Mouse (Mus musculus) midbrain, postnatal 0 days (tissue): Measurements from ENCODE around the gene Tmprss6. TPM values are rescaled to one million over a fixed set of nuclear protein-coding genes. Genes with fewer than 3 reads are reported as not detected.

Source experiments
- ATAC-seq: fragments of 200-750 bp; cut with Nextera tagmentation; 2 replicates; pipeline ENCODE4 v1.8.0; 2017; ENCODE audit warnings: moderate number of reproducible peaks, mild to moderate bottlenecking, moderate TSS enrichment, moderate library complexity; ENCODE audit not compliant: low FRiP score
- DNase-seq: peaks from one replicate; pipeline ENCODE4 v3.0.0-alpha.2; 2015; ENCODE audit warnings: low spot score
- H3K27ac ChIP-seq: fragments of 300-500 bp; sonication (generic); 2 replicates; pipeline ENCODE4 v1.5.1; 2014; ENCODE audit warnings: low read depth, mild to moderate bottlenecking, low read length, mixed read lengths
- H3K27me3 ChIP-seq: fragments of 300-500 bp; sonication (generic); 2 replicates; pipeline ENCODE4 v1.6.1; 2014; ENCODE audit warnings: low read length, control low read depth, mixed read lengths; ENCODE audit not compliant: insufficient read depth
- H3K36me3 ChIP-seq: fragments of 300-500 bp; sonication (generic); 2 replicates; pipeline ENCODE4 v1.6.1; 2014; ENCODE audit warnings: low read length, control low read depth, mixed read lengths; ENCODE audit not compliant: insufficient read depth
- H3K4me1 ChIP-seq: fragments of 300-500 bp; sonication (generic); 2 replicates; pipeline ENCODE4 v1.6.1; 2014; ENCODE audit warnings: mild to moderate bottlenecking, control low read depth, antibody characterized with exemption, low read length, mixed read lengths; ENCODE audit not compliant: insufficient read depth
- H3K4me2 ChIP-seq: fragments of 300-500 bp; sonication (generic); 2 replicates; pipeline ENCODE4 v1.6.1; 2014; ENCODE audit warnings: low read depth, mild to moderate bottlenecking, low read length, mixed read lengths; ENCODE audit not compliant: poor library complexity, severe bottlenecking
- H3K4me3 ChIP-seq: fragments of 300-500 bp; sonication (generic); 2 replicates; pipeline ENCODE4 v1.5.1; 2014; ENCODE audit warnings: low read depth, mild to moderate bottlenecking, low read length, moderate library complexity
- H3K9ac ChIP-seq: fragments of 300-500 bp; sonication (generic); replicated peaks from 2 replicates; pipeline ENCODE4 v1.6.1; 2014; ENCODE audit warnings: mild to moderate bottlenecking, low read length, moderate library complexity, mixed read lengths; ENCODE audit not compliant: poor library complexity, severe bottlenecking
- H3K9me3 ChIP-seq: fragments of 300-500 bp; sonication (generic); 2 replicates; pipeline ENCODE4 v1.6.1; 2016; ENCODE audit warnings: low read length, control low read depth
- CTCF ChIP-seq: IDR thresholded peaks from 2 replicates; pipeline ENCODE4 v1.5.1; 2016; ENCODE audit warnings: antibody characterized with exemption, mild to moderate bottlenecking
- WGBS: fragments of 180-500 bp; shearing (Covaris S2); extraction: QIAGEN DNeasy Blood & Tissue Kit; methylation state at CpG from one replicate; pipeline ENCODE4 v1.1.7; 2014; 5-methylcytosine and 5-hydroxymethylcytosine counted together
- polyA plus RNA-seq: library from polyadenylated mRNA; unstranded; fragments of >200 nt; fragmentation: Nextera tagmentation; extraction: Ambion mirVana; gene quantifications from 2 replicates; pipeline ENCODE4 v1.2.1, GENCODE M21; 2015
- total RNA-seq: library from RNA; depleted of rRNA; stranded (reverse); fragments of >200 nt; gene quantifications from 2 replicates; pipeline ENCODE4 v1.2.3, GENCODE M21; 2014

Gene Tmprss6
- total and polyA plus RNA-seq, 2 experiments from 2014 or later, result 0.26 TPM; not detected in 1

GRCm38 (mm10) chr15:78438973-78439372 lies 29.5 kb downstream of the Tmprss6 start:
- no peak overlapping the region for H3K27ac ChIP-seq
- H3K4me3 ChIP-seq, result no peak overlapping the region
- DNase-seq, result no peak
- no peak overlapping the region for H3K9ac ChIP-seq
- H3K9me3 ChIP-seq, result no peaks in the 10 kb centered on the region
- no peak for TF ChIP-seq CTCF
- H3K4me1 ChIP-seq, result peaks cover 6% of the 10 kb centered on the region; the same call in 1 of the 2 replicates
- WGBS, result 78% methylated on average over 9 of the region's 9 CpGs
- H3K36me3 ChIP-seq, result peaks cover 14% of the 10 kb centered on the region
- H3K27me3 ChIP-seq, result no peaks in the 10 kb centered on the region
- H3K4me2 ChIP-seq, result no peak overlapping the region
- no peak for ATAC-seq

GRCm38 (mm10) chr15:78438505-78438904 lies 29.9 kb downstream of the Tmprss6 start:
- WGBS, result 59% methylated on average over 8 of the region's 8 CpGs

DNA sequence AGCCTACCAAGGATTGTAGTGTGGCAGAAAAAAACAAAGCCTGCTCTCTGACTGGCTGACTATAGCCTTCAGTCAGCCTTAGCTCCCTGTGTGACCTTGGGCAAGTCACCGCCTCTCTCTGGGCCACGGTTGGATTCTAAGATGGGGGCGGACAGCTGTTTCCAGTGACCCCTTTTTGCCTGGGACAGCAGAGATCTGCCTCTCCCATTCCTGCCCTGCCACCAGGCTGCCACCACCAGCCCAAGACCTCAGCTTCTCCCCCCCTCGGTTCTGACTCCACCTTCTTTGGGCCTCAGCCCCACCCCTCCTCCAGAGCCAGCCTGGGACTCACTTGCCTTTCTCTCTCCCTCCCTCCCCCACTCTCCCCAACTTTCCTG lies 30.4 kb downstream of the Tmprss6 start:
- Histone ChIP-seq H3K27me3 (no peaks in the 10 kb centered on the region), H3K9me3 (no peaks in the 10 kb centered on the region), H3K9ac (no peak overlapping the region), H3K36me3 (peaks cover 24% of the 10 kb centered on the region), H3K27ac (no peak overlapping the region), H3K4me2 (no peak overlapping the region), H3K4me1 (peaks cover 6% of the 10 kb centered on the region; the same call in 1 of the 2 replicates), H3K4me3 (no peak overlapping the region)
- no peak for TF ChIP-seq CTCF
- ATAC-seq, result no peak
- DNase-seq, result no peak
- 50% methylated on average over 4 of the region's 4 CpGs for WGBS

More at GRCm38 (mm10) chr15:78438505-78438904, 29.9 kb downstream of the Tmprss6 start:
- no peak for DNase-seq
- no peak for ATAC-seq
- no peak for TF ChIP-seq CTCF
- no peak overlapping the region for H3K4me2 ChIP-seq
- H3K4me1 ChIP-seq, result peaks cover 6% of the 10 kb centered on the region; the same call in 1 of the 2 replicates
- H3K27me3 ChIP-seq, result no peaks in the 10 kb centered on the region
- no peak overlapping the region for H3K4me3 ChIP-seq
- no peak overlapping the region for H3K27ac ChIP-seq
- H3K9ac ChIP-seq, result no peak overlapping the region
- H3K36me3 ChIP-seq, result peaks cover 19% of the 10 kb centered on the region
- H3K9me3 ChIP-seq, result no peaks in the 10 kb centered on the region

DNA sequence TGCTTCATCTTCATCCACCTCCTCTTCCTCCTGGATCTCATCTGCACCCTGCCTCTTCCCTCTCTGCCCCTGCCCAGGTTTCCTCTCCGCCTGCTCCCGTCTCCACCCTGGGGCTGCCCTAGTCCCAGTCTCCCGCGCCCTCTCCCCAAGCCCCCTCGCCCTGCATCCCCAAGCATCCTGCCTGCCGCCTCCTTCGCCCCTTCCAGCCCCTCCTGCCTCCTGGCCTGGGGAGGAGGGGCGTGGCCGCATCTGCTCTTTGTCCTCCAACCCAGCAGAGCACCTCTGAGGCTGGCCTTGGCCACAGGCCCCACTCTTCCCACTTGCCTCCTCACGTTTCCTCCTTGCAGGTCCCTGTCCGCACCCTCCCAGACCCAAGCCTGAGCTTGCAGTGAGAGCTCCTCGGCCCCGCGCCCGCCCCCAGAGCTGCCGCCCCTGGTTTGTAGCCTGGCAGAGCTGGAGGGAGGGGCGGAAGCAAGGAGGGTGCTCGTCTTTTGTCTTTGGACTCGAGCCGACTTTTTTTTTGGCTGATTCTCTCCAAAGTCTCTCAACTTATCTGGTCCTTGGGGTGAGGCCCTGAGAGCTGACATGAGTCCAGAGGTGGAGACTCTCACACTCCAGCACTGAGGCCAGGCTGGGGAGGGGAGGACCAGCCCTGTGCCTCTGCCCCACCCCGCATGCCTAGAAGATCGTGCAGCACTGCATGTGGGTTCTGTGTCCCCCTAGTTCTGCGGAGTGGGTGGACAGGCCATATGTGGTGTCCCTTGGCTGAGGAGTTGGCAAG lies 31.0 kb downstream of the Tmprss6 start:
- no peak overlapping the region for H3K9ac ChIP-seq
- no peak overlapping the region for H3K27ac ChIP-seq
- H3K4me2 ChIP-seq, result peak overlapping the region; percentile 43
- H3K4me3 ChIP-seq, result no peak overlapping the region
- ATAC-seq (no peak), DNase-seq (no peak)
- H3K4me1 ChIP-seq, result peaks cover 6% of the 10 kb centered on the region; the same call in 1 of the 2 replicates
- no peak for TF ChIP-seq CTCF
- H3K27me3 ChIP-seq, result no peaks in the 10 kb centered on the region
- 28% methylated on average over 22 of the region's 23 CpGs for WGBS
- no peaks in the 10 kb centered on the region for H3K9me3 ChIP-seq
- H3K36me3 ChIP-seq, result peaks cover 26% of the 10 kb centered on the region

GRCm38 (mm10) chr15:78436380-78437192 lies 31.8 kb downstream of the Tmprss6 start:
- Histone ChIP-seq H3K4me1 (peaks cover 6% of the 10 kb centered on the region; the same call in 1 of the 2 replicates), H3K36me3 (peaks cover 33% of the 10 kb centered on the region), H3K4me2 (peak overlapping the region; percentile 43), H3K27ac (no peak overlapping the region), H3K4me3 (no peak overlapping the region), H3K27me3 (no peaks in the 10 kb centered on the region), H3K9ac (peak overlapping the region; percentile 39), H3K9me3 (no peaks in the 10 kb centered on the region)
- WGBS, result 16% methylated on average over 31 of the region's 32 CpGs
- no peak for ATAC-seq
- peak; percentile 42 for TF ChIP-seq CTCF
- DNase-seq, result peak; percentile 77
